Mouse (Mus musculus) liver, embryonic 15.5 days (tissue): ENCODE measurements around the gene Ece1. TPM values are rescaled to one million over a fixed set of nuclear protein-coding genes. Genes with fewer than 3 reads are reported as not detected.
"Not testable (repeated sequence)": the region's sequence is repeated elsewhere in the genome, so short reads cannot be mapped to it uniquely, and the experiment has no call there.

Source experiments
- ATAC-seq: fragments of 200-750 bp; cut with Nextera tagmentation; 2 replicates; pipeline ENCODE4 v1.8.0; 2017; ENCODE audit warnings: moderate number of reproducible peaks, mild to moderate bottlenecking, moderate library complexity; ENCODE audit not compliant: insufficient read depth
- H3K27ac ChIP-seq: fragments of 300-500 bp; sonication (generic); replicated peaks from 2 replicates; pipeline ENCODE4 v1.5.1; 2015; ENCODE audit warnings: mild to moderate bottlenecking, inconsistent platforms
- H3K27me3 ChIP-seq: fragments of 300-500 bp; sonication (generic); 2 replicates; pipeline ENCODE4 v1.6.1; 2015; ENCODE audit warnings: mild to moderate bottlenecking, inconsistent platforms
- H3K36me3 ChIP-seq: fragments of 300-500 bp; sonication (generic); replicated peaks from 2 replicates; pipeline ENCODE4 v1.6.1; 2015; ENCODE audit warnings: moderate library complexity, mild to moderate bottlenecking, inconsistent platforms
- H3K4me1 ChIP-seq: fragments of 300-500 bp; sonication (generic); replicated peaks from 2 replicates; pipeline ENCODE4 v1.6.1; 2015; ENCODE audit warnings: inconsistent platforms
- H3K4me2 ChIP-seq: fragments of 300-500 bp; sonication (generic); 2 replicates; pipeline ENCODE4 v1.6.1; 2015; ENCODE audit warnings: moderate library complexity, mild to moderate bottlenecking, inconsistent platforms
- H3K4me3 ChIP-seq: fragments of 300-500 bp; sonication (generic); replicated peaks from 2 replicates; pipeline ENCODE4 v1.5.1; 2015; ENCODE audit warnings: mild to moderate bottlenecking, inconsistent platforms
- H3K9ac ChIP-seq: fragments of 300-500 bp; sonication (generic); 2 replicates; pipeline ENCODE4 v1.6.1; 2015; ENCODE audit warnings: moderate library complexity, mild to moderate bottlenecking, inconsistent platforms
- H3K9me3 ChIP-seq: fragments of 300-500 bp; sonication (generic); replicated peaks from 2 replicates; pipeline ENCODE4 v1.6.1; 2016; ENCODE audit warnings: inconsistent platforms
- WGBS: fragments of 180-500 bp; shearing (Covaris S2); methylation state at CpG from one replicate; pipeline ENCODE4 v1.1.7; 2015; ENCODE audit warnings: mixed read lengths; ENCODE audit not compliant: insufficient replicate concordance; 5-methylcytosine and 5-hydroxymethylcytosine counted together
- polyA plus RNA-seq: library from polyadenylated mRNA; unstranded; fragments of >200 nt; fragmentation: Nextera tagmentation; extraction: Ambion mirVana; gene quantifications from 2 replicates; pipeline ENCODE4 v1.2.1, GENCODE M21; 2015

Ece1 gene
- polyA plus RNA-seq, 1 experiment from 2014 or later: 15.1 TPM

GRCm38 (mm10) chr4:137963431-137963830 is 101.4 kb downstream of the Ece1 start:
- Histone ChIP-seq H3K9ac (no peak overlapping the region), H3K4me2 (no peak overlapping the region), H3K27me3 (no peaks in the 10 kb centered on the region), H3K36me3 (peaks cover 45% of the 10 kb centered on the region), H3K4me3 (no peak overlapping the region), H3K27ac (no peak overlapping the region), H3K9me3 (no peaks in the 10 kb centered on the region), H3K4me1 (no peaks in the 10 kb centered on the region; the same call in 1 of the 2 replicates)
- ATAC-seq: no peak
- WGBS: 75% methylated on average over 6 of the region's 6 CpGs

- no peak overlapping the region for H3K4me2 ChIP-seq
- no peak overlapping the region for H3K27ac ChIP-seq
- no peak overlapping the region for H3K9ac ChIP-seq
- no peak; the same call in 1 of the 2 replicates for ATAC-seq
- peaks cover 39% of the 10 kb centered on the region for H3K36me3 ChIP-seq
- H3K4me1 ChIP-seq: no peaks in the 10 kb centered on the region; the same call in 1 of the 2 replicates
- no peak overlapping the region for H3K4me3 ChIP-seq
- no peaks in the 10 kb centered on the region for H3K27me3 ChIP-seq
- no peaks in the 10 kb centered on the region for H3K9me3 ChIP-seq
- 57% methylated on average over 9 of the region's 9 CpGs for WGBS
These were observed 102.0 kb downstream of the Ece1 start for GRCm38 (mm10) chr4:137963881-137964584.

- ATAC-seq: no peak
- peaks cover 34% of the 10 kb centered on the region for H3K36me3 ChIP-seq
- H3K4me3 ChIP-seq: no peak overlapping the region
- no peak overlapping the region for H3K27ac ChIP-seq
- H3K9ac ChIP-seq: no peak overlapping the region
- no peak overlapping the region for H3K4me2 ChIP-seq
- no peaks in the 10 kb centered on the region for H3K9me3 ChIP-seq
- WGBS: 80% methylated on average over 11 of the region's 11 CpGs
- H3K4me1 ChIP-seq: no peaks in the 10 kb centered on the region; the same call in 1 of the 2 replicates
- H3K27me3 ChIP-seq: no peaks in the 10 kb centered on the region
These were observed 102.5 kb downstream of the Ece1 start for GRCm38 (mm10) chr4:137964585-137964930.

GRCm38 (mm10) chr4:137968203-137968602 is 106.2 kb downstream of the Ece1 start:
- Histone ChIP-seq H3K4me1 (no peaks in the 10 kb centered on the region), H3K27ac (no peak overlapping the region), H3K4me3 (no peak overlapping the region), H3K9me3 (no peaks in the 10 kb centered on the region), H3K9ac (no peak overlapping the region), H3K36me3 (0 out of 2 replicates have a peak, but pooled peaks cover 3% of the 10 kb centered on the region), H3K27me3 (no peaks in the 10 kb centered on the region), H3K4me2 (no peak overlapping the region)
- WGBS: 17% methylated on average over 9 of the region's 9 CpGs
- no peak for ATAC-seq

GRCm38 (mm10) chr4:137970623-137971199 is 108.7 kb downstream of the Ece1 start:
- H3K36me3 ChIP-seq, H3K4me1 ChIP-seq, ATAC-seq, H3K9me3 ChIP-seq, H3K9ac ChIP-seq, H3K27me3 ChIP-seq, H3K4me3 ChIP-seq, H3K4me2 ChIP-seq, H3K27ac ChIP-seq: not testable (repeated sequence)
- no CpG with 5 or more reads among the region's 11 CpGs for WGBS

- not testable (repeated sequence) for H3K36me3 ChIP-seq, ATAC-seq, H3K4me3 ChIP-seq, H3K4me2 ChIP-seq, H3K27ac ChIP-seq, H3K9me3 ChIP-seq, H3K27me3 ChIP-seq, H3K4me1 ChIP-seq, H3K9ac ChIP-seq
- no CpG with 5 or more reads among the region's 11 CpGs for WGBS
These were observed 112.9 kb downstream of the Ece1 start for GRCm38 (mm10) chr4:137974856-137975432.

- not testable (repeated sequence) for ATAC-seq, H3K9me3 ChIP-seq, H3K27me3 ChIP-seq, H3K4me2 ChIP-seq, H3K36me3 ChIP-seq, H3K9ac ChIP-seq, H3K4me1 ChIP-seq, H3K4me3 ChIP-seq, H3K27ac ChIP-seq
- WGBS: no CpG with 5 or more reads among the region's 11 CpGs
These were observed 117.1 kb downstream of the Ece1 start for GRCm38 (mm10) chr4:137979066-137979644.

- no peaks in the 10 kb centered on the region for H3K9me3 ChIP-seq
- no peaks in the 10 kb centered on the region for H3K36me3 ChIP-seq
- no peak overlapping the region for H3K4me3 ChIP-seq
- no peak for ATAC-seq
- 49% methylated on average over 1 of the region's 1 CpGs for WGBS
- no peak overlapping the region for H3K9ac ChIP-seq
- H3K27ac ChIP-seq: no peak overlapping the region
- no peaks in the 10 kb centered on the region for H3K4me1 ChIP-seq
- no peak overlapping the region for H3K4me2 ChIP-seq
- H3K27me3 ChIP-seq: no peaks in the 10 kb centered on the region
These were observed 120.8 kb downstream of the Ece1 start for GRCm38 (mm10) chr4:137982869-137983268.

- no peak for ATAC-seq
- no peaks in the 10 kb centered on the region for H3K9me3 ChIP-seq
- 29% methylated on average over 10 of the region's 10 CpGs for WGBS
These were observed 122.2 kb downstream of the Ece1 start for GRCm38 (mm10) chr4:137984212-137984611.

GRCm38 (mm10) chr4:137984746-137985145 is 122.7 kb downstream of the Ece1 start:
- H3K4me2 ChIP-seq: no peak overlapping the region
- WGBS: 53% methylated on average over 5 of the region's 5 CpGs
- no peaks in the 10 kb centered on the region for H3K9me3 ChIP-seq
- ATAC-seq: no peak
- no peak overlapping the region for H3K27ac ChIP-seq
- no peak overlapping the region for H3K4me3 ChIP-seq
- no peak overlapping the region for H3K9ac ChIP-seq
- H3K27me3 ChIP-seq: peaks cover 7% of the 10 kb centered on the region
- no peaks in the 10 kb centered on the region for H3K4me1 ChIP-seq
- no peaks in the 10 kb centered on the region for H3K36me3 ChIP-seq

More at GRCm38 (mm10) chr4:137984212-137984611, 122.2 kb downstream of the Ece1 start:
- Histone ChIP-seq H3K4me1 (no peaks in the 10 kb centered on the region), H3K4me3 (no peak overlapping the region), H3K27ac (no peak overlapping the region), H3K9ac (no peak overlapping the region), H3K36me3 (no peaks in the 10 kb centered on the region), H3K4me2 (no peak overlapping the region), H3K27me3 (peaks cover 1% of the 10 kb centered on the region; the same call in 1 of the 2 replicates)

- Histone ChIP-seq H3K4me3 (no peak overlapping the region), H3K27ac (no peak overlapping the region), H3K9ac (no peak overlapping the region), H3K9me3 (no peaks in the 10 kb centered on the region), H3K4me2 (no peak overlapping the region), H3K27me3 (peaks cover 34% of the 10 kb centered on the region), H3K4me1 (peaks cover 12% of the 10 kb centered on the region), H3K36me3 (no peaks in the 10 kb centered on the region)
- WGBS: 76% methylated on average over 5 of the region's 5 CpGs
- no peak for ATAC-seq
These were observed 127.4 kb downstream of the Ece1 start for GRCm38 (mm10) chr4:137989426-137989825.
